Mouse (Mus musculus) C2C12 (cell line): Measurements from ENCODE around the gene Fam126a.

Experiments
- CEBPB ChIP-seq: IDR thresholded peaks from one replicate; pipeline ENCODE4 v1.6.1; 2011; ENCODE audit warnings: low read depth, mild to moderate bottlenecking, control low read depth, moderate library complexity
- CTCF ChIP-seq: IDR thresholded peaks from one replicate; pipeline ENCODE4 v1.5.1; 2011; ENCODE audit not compliant: control insufficient read depth, insufficient read depth, insufficient read length
- MYOD1 ChIP-seq: IDR thresholded peaks from one replicate; pipeline ENCODE4 v1.6.1; 2011; ENCODE audit warnings: low read depth; ENCODE audit not compliant: control insufficient read depth, insufficient read length
- USF1 ChIP-seq: IDR thresholded peaks from one replicate; pipeline ENCODE4 v1.6.1; 2011; ENCODE audit warnings: low read depth, mild to moderate bottlenecking, control low read depth, moderate library complexity

DNA sequence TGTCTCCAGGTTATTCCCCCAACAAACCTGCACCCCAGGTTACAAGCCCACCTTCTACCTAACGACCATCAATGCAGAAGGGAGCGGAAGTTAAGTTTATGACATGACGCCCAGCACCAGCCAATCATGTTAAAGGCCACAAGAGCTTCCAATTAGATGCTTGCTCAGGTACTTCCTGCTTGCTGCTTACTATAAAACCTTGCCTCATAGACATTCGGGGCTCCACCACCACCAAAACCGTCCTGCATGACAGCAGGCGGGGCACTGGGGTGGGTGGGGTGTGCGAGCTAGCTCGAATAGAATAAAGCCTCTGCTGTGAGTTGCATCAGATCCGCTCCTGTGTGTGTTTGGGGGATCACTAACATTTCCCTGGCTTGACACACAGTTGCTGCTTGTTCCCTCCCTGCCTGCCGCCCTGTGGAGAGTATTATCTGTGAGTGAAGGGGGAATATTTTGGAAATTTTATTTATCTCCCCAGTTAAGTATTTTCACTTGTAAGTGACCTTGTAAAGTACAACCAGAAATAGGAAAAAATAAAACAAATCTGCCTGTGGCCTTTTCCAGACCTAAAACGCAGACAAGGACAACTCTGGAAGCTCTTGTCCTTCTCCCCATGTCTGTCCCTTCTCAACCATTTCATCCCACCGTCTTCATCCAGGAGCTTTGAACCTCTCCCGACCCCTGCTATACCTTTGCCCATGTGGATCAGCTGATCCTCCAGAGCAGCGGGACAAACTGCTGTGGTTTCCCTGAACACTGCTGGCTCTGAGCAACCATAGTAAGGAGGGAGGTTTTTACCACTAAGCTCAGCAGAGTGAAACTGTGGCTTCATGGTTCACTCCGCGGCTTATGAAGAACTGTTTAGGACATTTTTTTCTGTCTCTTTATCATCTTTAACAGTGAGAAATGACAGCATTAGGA is 21.5 kb upstream of the Fam126a start:
- no peak for TF ChIP-seq CTCF
- no peak for TF ChIP-seq MYOD1
- TF ChIP-seq CEBPB, result no peak
- no peak for TF ChIP-seq USF1
